Mouse (Mus musculus) limb, embryonic 13.5 days (tissue): ENCODE measurements around the gene Zbtb7b. TPM values are rescaled to one million over a fixed set of nuclear protein-coding genes. Genes with fewer than 3 reads are reported as not detected.

Experiments
- ATAC-seq: fragments of 200-750 bp; cut with Nextera tagmentation; 2 replicates; pipeline ENCODE4 v1.8.0; 2017; ENCODE audit warnings: low read depth, moderate number of reproducible peaks, moderate TSS enrichment; ENCODE audit not compliant: low FRiP score
- H3K27ac ChIP-seq: fragments of 300-500 bp; sonication (generic); 2 replicates; pipeline ENCODE4 v1.5.1; 2015; ENCODE audit warnings: inconsistent platforms, mild to moderate bottlenecking, moderate library complexity
- H3K27me3 ChIP-seq: fragments of 300-500 bp; sonication (generic); 2 replicates; pipeline ENCODE4 v1.6.1; 2015; ENCODE audit warnings: mild to moderate bottlenecking, inconsistent platforms
- H3K36me3 ChIP-seq: fragments of 300-500 bp; sonication (generic); 2 replicates; pipeline ENCODE4 v1.6.1; 2015; ENCODE audit warnings: inconsistent platforms, mild to moderate bottlenecking, moderate library complexity
- H3K4me1 ChIP-seq: fragments of 300-500 bp; sonication (generic); 2 replicates; pipeline ENCODE4 v1.6.1; 2015; ENCODE audit warnings: inconsistent platforms
- H3K4me2 ChIP-seq: fragments of 300-500 bp; sonication (generic); replicated peaks from 2 replicates; pipeline ENCODE4 v1.6.1; 2015; ENCODE audit warnings: inconsistent platforms, mild to moderate bottlenecking, moderate library complexity
- H3K4me3 ChIP-seq: fragments of 300-500 bp; sonication (generic); 2 replicates; pipeline ENCODE4 v1.5.1; 2015; ENCODE audit warnings: moderate library complexity, mild to moderate bottlenecking, inconsistent platforms
- H3K9ac ChIP-seq: fragments of 300-500 bp; sonication (generic); 2 replicates; pipeline ENCODE4 v1.6.1; 2015; ENCODE audit warnings: mild to moderate bottlenecking, inconsistent platforms
- H3K9me3 ChIP-seq: fragments of 300-500 bp; sonication (generic); 2 replicates; pipeline ENCODE4 v1.6.1; 2016; ENCODE audit warnings: inconsistent platforms
- WGBS: fragments of 180-500 bp; shearing (Covaris S2); methylation state at CpG from one replicate; pipeline ENCODE4 v1.1.7; 2015; 5-methylcytosine and 5-hydroxymethylcytosine counted together
- polyA plus RNA-seq: library from polyadenylated mRNA; unstranded; fragments of >200 nt; fragmentation: Nextera tagmentation; extraction: Ambion mirVana; gene quantifications from 2 replicates; pipeline ENCODE4 v1.2.1, GENCODE M21; 2015

Gene Zbtb7b
- polyA plus RNA-seq, 1 experiment from 2014 or later, result 2.0 TPM

GRCm38 (mm10) chr3:89351271-89351670, 43.3 kb downstream of the Zbtb7b start:
- Histone ChIP-seq H3K9me3 (no peaks in the 10 kb centered on the region), H3K27ac (no peak overlapping the region), H3K4me1 (peaks cover 17% of the 10 kb centered on the region), H3K36me3 (peaks cover 12% of the 10 kb centered on the region; the same call in 1 of the 2 replicates), H3K27me3 (peaks cover 15% of the 10 kb centered on the region), H3K4me3 (no peak overlapping the region), H3K9ac (no peak overlapping the region), H3K4me2 (no peak overlapping the region)
- ATAC-seq, result no peak
- 48% methylated on average over 5 of the region's 5 CpGs for WGBS

- Histone ChIP-seq H3K36me3 (peaks cover 24% of the 10 kb centered on the region), H3K27ac (no peak within 1 kb of the TSS), H3K27me3 (peaks cover 15% of the 10 kb centered on the region), H3K4me1 (peaks cover 17% of the 10 kb centered on the region), H3K9me3 (no peaks in the 10 kb centered on the region), H3K9ac (peak within 1 kb of the TSS; percentile 72), H3K4me2 (peak within 1 kb of the TSS; percentile 95), H3K4me3 (peak within 1 kb of the TSS; percentile 67)
- 1% methylated on average over 50 of the region's 59 CpGs for WGBS
- ATAC-seq, result peak; percentile 88
Measured at GRCm38 (mm10) chr3:89349869-89350501, 44.6 kb downstream of the Zbtb7b start, which contains the start of gene Adam15. Gene Adam15 (minus strand): TSS chr3:89349996.

GRCm38 (mm10) chr3:89348911-89349868, 45.4 kb downstream of the Zbtb7b start:
- H3K9ac ChIP-seq, result peak overlapping the region; percentile 72
- WGBS, result 2% methylated on average over 38 of the region's 38 CpGs
- H3K4me2 ChIP-seq, result peak overlapping the region; percentile 95
- H3K4me3 ChIP-seq, result peak overlapping the region; percentile 67
- ATAC-seq, result peak; percentile 21; the same call in 1 of the 2 replicates
- H3K36me3 ChIP-seq, result peaks cover 31% of the 10 kb centered on the region
- peaks cover 17% of the 10 kb centered on the region for H3K4me1 ChIP-seq
- peaks cover 15% of the 10 kb centered on the region for H3K27me3 ChIP-seq
- no peaks in the 10 kb centered on the region for H3K9me3 ChIP-seq
- H3K27ac ChIP-seq, result no peak overlapping the region

GRCm38 (mm10) chr3:89347916-89348315, 46.7 kb downstream of the Zbtb7b start:
- Histone ChIP-seq H3K27me3 (peaks cover 15% of the 10 kb centered on the region), H3K27ac (no peak overlapping the region), H3K4me3 (no peak overlapping the region), H3K4me1 (peaks cover 17% of the 10 kb centered on the region), H3K9ac (no peak overlapping the region), H3K9me3 (no peaks in the 10 kb centered on the region), H3K4me2 (no peak overlapping the region), H3K36me3 (peaks cover 44% of the 10 kb centered on the region)
- ATAC-seq, result no peak
- 78% methylated on average over 1 of the region's 1 CpGs for WGBS

- Histone ChIP-seq H3K4me1 (peaks cover 17% of the 10 kb centered on the region), H3K27ac (no peak overlapping the region), H3K27me3 (peaks cover 15% of the 10 kb centered on the region), H3K9me3 (no peaks in the 10 kb centered on the region), H3K4me3 (no peak overlapping the region), H3K9ac (no peak overlapping the region), H3K36me3 (peaks cover 49% of the 10 kb centered on the region), H3K4me2 (no peak overlapping the region)
- WGBS, result 79% methylated on average over 10 of the region's 10 CpGs
- no peak for ATAC-seq
Measured at GRCm38 (mm10) chr3:89346815-89347540, 47.6 kb downstream of the Zbtb7b start.

GRCm38 (mm10) chr3:89343279-89343678, 51.3 kb downstream of the Zbtb7b start:
- WGBS, result 87% methylated on average over 7 of the region's 7 CpGs
- Histone ChIP-seq H3K9me3 (no peaks in the 10 kb centered on the region), H3K9ac (no peak overlapping the region), H3K4me2 (no peak overlapping the region), H3K4me1 (peaks cover 27% of the 10 kb centered on the region), H3K36me3 (peaks cover 59% of the 10 kb centered on the region), H3K27ac (no peak overlapping the region), H3K4me3 (no peak overlapping the region), H3K27me3 (peaks cover 6% of the 10 kb centered on the region)
- ATAC-seq, result no peak

GRCm38 (mm10) chr3:89341794-89342193, 52.8 kb downstream of the Zbtb7b start:
- peaks cover 32% of the 10 kb centered on the region for H3K4me1 ChIP-seq
- H3K27me3 ChIP-seq, result no peaks in the 10 kb centered on the region
- no peak overlapping the region for H3K4me3 ChIP-seq
- ATAC-seq, result no peak
- H3K36me3 ChIP-seq, result peaks cover 51% of the 10 kb centered on the region
- H3K9me3 ChIP-seq, result no peaks in the 10 kb centered on the region
- no peak overlapping the region for H3K4me2 ChIP-seq
- no peak overlapping the region for H3K27ac ChIP-seq
- 91% methylated on average over 4 of the region's 4 CpGs for WGBS
- H3K9ac ChIP-seq, result peak overlapping the region; percentile 8

GRCm38 (mm10) chr3:89340465-89340864, 54.1 kb downstream of the Zbtb7b start:
- peak overlapping the region; percentile 48; the same call in 1 of the 2 replicates for H3K9ac ChIP-seq
- 2% methylated on average over 11 of the region's 11 CpGs for WGBS

GRCm38 (mm10) chr3:89339416-89339815, 55.2 kb downstream of the Zbtb7b start:
- H3K27ac ChIP-seq, result peak overlapping the region; percentile 94; the same call in 1 of the 2 replicates
- H3K36me3 ChIP-seq, result peaks cover 39% of the 10 kb centered on the region
- no peaks in the 10 kb centered on the region for H3K27me3 ChIP-seq
- no peaks in the 10 kb centered on the region for H3K9me3 ChIP-seq
- 21% methylated on average over 8 of the region's 8 CpGs for WGBS
- peak overlapping the region; percentile 88 for H3K4me3 ChIP-seq
- ATAC-seq, result no peak
- H3K4me1 ChIP-seq, result peaks cover 54% of the 10 kb centered on the region
- H3K4me2 ChIP-seq, result peak overlapping the region; percentile 92
- no peak overlapping the region for H3K9ac ChIP-seq

More at GRCm38 (mm10) chr3:89340465-89340864, 54.1 kb downstream of the Zbtb7b start:
- H3K27me3 ChIP-seq, result no peaks in the 10 kb centered on the region
- ATAC-seq, result no peak
- no peak overlapping the region for H3K27ac ChIP-seq
- H3K9me3 ChIP-seq, result no peaks in the 10 kb centered on the region
- H3K4me1 ChIP-seq, result peaks cover 45% of the 10 kb centered on the region
- H3K36me3 ChIP-seq, result peaks cover 40% of the 10 kb centered on the region
- H3K4me3 ChIP-seq, result peak overlapping the region; percentile 88
- H3K4me2 ChIP-seq, result peak overlapping the region; percentile 92

GRCm38 (mm10) chr3:89337721-89338578, 56.6 kb downstream of the Zbtb7b start, which contains the start of gene Efna4:
Gene Efna4 (minus strand): TSS chr3:89338028.
- no peaks in the 10 kb centered on the region for H3K27me3 ChIP-seq
- peak within 1 kb of the TSS; percentile 92 for H3K4me2 ChIP-seq
- peak within 1 kb of the TSS; percentile 88 for H3K4me3 ChIP-seq
- peaks cover 39% of the 10 kb centered on the region for H3K36me3 ChIP-seq
- H3K4me1 ChIP-seq, result peaks cover 67% of the 10 kb centered on the region
- peak; percentile 92 for ATAC-seq
- no peaks in the 10 kb centered on the region for H3K9me3 ChIP-seq
- peak within 1 kb of the TSS; percentile 94 for H3K27ac ChIP-seq
- under 1% methylated on average over 30 of the region's 44 CpGs for WGBS
- peak within 1 kb of the TSS; percentile 97 for H3K9ac ChIP-seq
